ENCODE assay signal across 18 mouse cellular contexts in the genomic region with DNA sequence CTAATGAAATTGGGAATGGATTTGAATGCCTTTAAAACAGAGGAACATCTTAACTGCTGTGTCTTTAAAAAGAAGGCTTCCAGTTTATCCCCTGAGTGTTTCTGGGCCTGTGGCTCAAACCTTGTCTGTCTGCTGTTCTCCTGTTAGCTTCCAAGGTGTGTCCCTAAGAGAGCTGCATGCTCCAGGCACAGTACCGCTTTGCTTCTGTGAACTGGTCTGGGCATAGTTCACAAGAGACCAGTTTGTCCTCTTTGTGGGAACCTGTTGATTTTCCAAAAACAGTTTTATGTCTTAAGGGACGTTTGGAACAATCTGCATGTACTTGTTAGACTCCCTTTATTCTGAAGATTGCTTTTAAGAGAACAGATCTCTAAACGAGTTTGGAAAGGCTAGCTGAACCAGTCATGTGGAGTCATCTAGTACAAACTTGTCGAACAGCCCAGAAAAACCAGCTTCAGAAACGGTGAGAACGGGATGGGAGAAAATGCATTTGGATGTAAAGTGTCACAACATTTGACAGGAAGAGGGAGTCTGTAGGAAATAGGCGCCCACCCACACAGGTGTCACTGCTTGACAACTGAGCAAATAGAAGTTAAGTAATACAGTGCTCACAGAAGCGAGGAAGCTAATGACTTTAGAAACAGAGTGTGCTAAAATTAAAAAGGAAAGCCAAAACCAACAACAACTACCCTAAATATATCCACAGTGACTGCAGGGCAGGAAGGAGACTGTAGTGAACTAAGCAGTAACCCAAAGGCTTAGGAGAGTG. TPM values are rescaled to one million over a fixed set of nuclear protein-coding genes. Genes with fewer than 3 reads are reported as not detected.
DNase-seq lines count a peak whose midpoint lies in the region; ATAC-seq and TF ChIP-seq lines count a peak whose summit lies in the region.
"Had no signal": no experiment of that assay in that cellular context is flagged by ENCODE, and none has a peak within 500 bp of the region (broad histone marks: within the 10 kb centered on the region; RNA-seq: fewer than 3 reads in every experiment).

No protein-coding gene starts in this region.

- no peaks in the 10 kb centered on the region for H3K27me3 ChIP-seq in liver, embryonic 15.5 days
- no peaks in the 10 kb centered on the region for H3K27me3 ChIP-seq in CH12.LX (replicated peaks)
- H3K27me3 ChIP-seq in kidney, embryonic 16.5 days (ENCODE audit: insufficient read depth, low read length): no peaks in the 10 kb centered on the region
- H3K27me3 ChIP-seq: embryonic facial prominence, embryonic 12.5 days; liver, embryonic 13.5 days had no signal

- dilution Hi-C loops in CH12.LX (cut with MboI; ENCODE audit: extremely low pct_ligation_motif_present, extremely low pct_unique_long_range_greater_than_20kb, low sequenced_read_pairs): no loop called here

- TF ChIP-seq CTCF in CH12.LX (conservative IDR thresholded peaks at IDR 0.05 in 1 of 2, IDR thresholded peaks at IDR 0.05 in 1 of 2; ENCODE audit: low read depth in 2 of 2, low read length in 2 of 2): no peak

- peaks cover 31% of the 10 kb centered on the region for H3K36me3 ChIP-seq in liver, embryonic 15.5 days (replicated peaks)
- peaks cover 46 to 85% of the 10 kb centered on the region in 2 experiments for H3K36me3 ChIP-seq in CH12.LX (replicated peaks in 1 of 2; ENCODE audit: control insufficient read depth in 1 of 2, insufficient read depth in 1 of 2, low read length in 1 of 2)
- 0 out of 2 replicates have a peak, but pooled peaks cover 13% of the 10 kb centered on the region for H3K36me3 ChIP-seq in kidney, embryonic 16.5 days (ENCODE audit: insufficient read depth, low read length)

- DNase-seq in kidney, adult 18-20 months: peak; percentile 22
- DNase-seq in kidney, postnatal 10 days: no peak
- DNase-seq in liver (no peak), CH12.LX (ENCODE audit: extremely low read depth) (no peak)
- no peak for DNase-seq in B cell, adult 2 months
- DNase-seq in heart, adult 18-20 months: no peak
- DNase-seq: adrenal gland, adult 2 months; cerebellum, adult 11-12 months; liver, embryonic 13.5 days; midbrain, embryonic 14.5 days had no signal

- H3K4me1 ChIP-seq in liver, embryonic 15.5 days (replicated peaks): peaks cover 27% of the 10 kb centered on the region
- H3K4me1 ChIP-seq in CH12.LX (ENCODE audit: control insufficient read depth in 1 of 2, insufficient read depth in 2 of 2): peaks cover 0 to 66% of the 10 kb centered on the region in 2 experiments; a peak in 2 of 4 replicates
- peaks cover 21% of the 10 kb centered on the region for H3K4me1 ChIP-seq in kidney, embryonic 16.5 days (ENCODE audit: insufficient read depth, low read length)

- H3K4me2 ChIP-seq in liver, embryonic 15.5 days: no peak overlapping the region
- no peak overlapping the region for H3K4me2 ChIP-seq in CH12.LX (ENCODE audit: insufficient read depth, low read depth, poor library complexity, severe bottlenecking)
- no peak overlapping the region for H3K4me2 ChIP-seq in kidney, embryonic 16.5 days (replicated peaks; ENCODE audit: low read depth, low read length)
- H3K4me2 ChIP-seq: embryonic facial prominence, embryonic 12.5 days; liver, embryonic 13.5 days had no signal

- WGBS in liver, embryonic 15.5 days (ENCODE audit: insufficient replicate concordance): 54% methylated on average over 8 of the region's 8 CpGs
- WGBS in kidney, embryonic 16.5 days: 32% methylated on average over 8 of the region's 8 CpGs

- no peak overlapping the region for H3K9ac ChIP-seq in liver, embryonic 15.5 days
- no peak overlapping the region for H3K9ac ChIP-seq in CH12.LX (ENCODE audit: insufficient read depth, low read depth)
- no peak overlapping the region for H3K9ac ChIP-seq in kidney, embryonic 16.5 days (replicated peaks; ENCODE audit: low read length)
- H3K9ac ChIP-seq: embryonic facial prominence, embryonic 12.5 days; liver, embryonic 13.5 days had no signal

- no peak for TF ChIP-seq RAD21 in CH12.LX (IDR thresholded peaks at IDR 0.05; ENCODE audit: low read depth, low read length)

- H3K79me2 ChIP-seq in CH12.LX (replicated peaks; ENCODE audit: control insufficient read depth, extremely low read depth, insufficient read depth, poor library complexity, severe bottlenecking): no peaks in the 10 kb centered on the region

- no peak for TF ChIP-seq POLR2A in CH12.LX (IDR thresholded peaks at IDR 0.05; ENCODE audit: low read depth, low read length)

- H3K9me3 ChIP-seq in liver, embryonic 15.5 days (replicated peaks): no peaks in the 10 kb centered on the region
- no peaks in the 10 kb centered on the region for H3K9me3 ChIP-seq in CH12.LX (replicated peaks; ENCODE audit: low read length)
- H3K9me3 ChIP-seq in kidney, embryonic 16.5 days (ENCODE audit: low read length): no peaks in the 10 kb centered on the region
- H3K9me3 ChIP-seq: embryonic facial prominence, embryonic 12.5 days; G1E; liver, embryonic 13.5 days had no signal

- no peak for ATAC-seq in liver, embryonic 15.5 days (ENCODE audit: insufficient read depth)
- ATAC-seq in kidney, embryonic 16.5 days (ENCODE audit: low FRiP score, low TSS enrichment): no peak
- ATAC-seq: forebrain, embryonic 16.5 days; inflammation-experienced regulatory T-cells, adult 6 months had no signal

- no peak overlapping the region for H3K4me3 ChIP-seq in liver, embryonic 15.5 days (replicated peaks)
- no peak overlapping the region for H3K4me3 ChIP-seq in CH12.LX (replicated peaks in 1 of 3; ENCODE audit: low read depth in 2 of 3, low read length in 2 of 3, poor library complexity in 1 of 3)
- no peak overlapping the region for H3K4me3 ChIP-seq in kidney, embryonic 16.5 days (ENCODE audit: low read length)
- H3K4me3 ChIP-seq: embryonic facial prominence, embryonic 12.5 days; left cerebral cortex, adult 2 months; liver, embryonic 13.5 days had no signal

- in situ Hi-C loops in CH12.LX (cut with MboI; ENCODE audit: low pct_ligation_motif_present, low pct_unique_long_range_greater_than_20kb, low sequenced_read_pairs): no loop called here

- peak overlapping the region; percentile 3; the same call in 1 of the 2 replicates for H3K27ac ChIP-seq in liver, embryonic 15.5 days (replicated peaks)
- no peak overlapping the region for H3K27ac ChIP-seq in CH12.LX (ENCODE audit: insufficient read depth, low read depth)
- H3K27ac ChIP-seq in kidney, embryonic 16.5 days (ENCODE audit: low read length): peak overlapping the region; percentile 26
- H3K27ac ChIP-seq: embryonic facial prominence, embryonic 12.5 days; left cerebral cortex, adult 2 months; liver, embryonic 13.5 days; macrophage had no signal

- TF ChIP-seq EP300 in CH12.LX (IDR thresholded peaks at IDR 0.05; ENCODE audit: low read length): no peak

TF ChIP-seq in CH12.LX, 34 proteins besides CTCF, POLR2A, EP300 and RAD21:
- TF ChIP-seq MEF2A (IDR thresholded peaks at IDR 0.05; ENCODE audit: borderline replicate concordance, low read depth, low read length) (peak; percentile 59), MXI1 (IDR thresholded peaks at IDR 0.05; ENCODE audit: low read depth, low read length) (no peak)

RNA-seq across cellular contexts. Expression of a gene that starts 11.8 kb away (rescaled TPM):
- polyA plus RNA-seq in liver, embryonic 15.5 days (2015; fragmentation: Nextera tagmentation; extraction: Ambion mirVana): 105 and 116 TPM in 2 replicates
- total RNA-seq in CH12.LX (2012; rRNA removed) (33.2 and 50.3 TPM in 2 replicates), CH12.LX (2014; rRNA removed) (30.1 and 49.7 TPM in 2 replicates)
- 133 and 135 TPM in 2 replicates for polyA plus RNA-seq in CH12.LX (2012; ENCODE audit: insufficient read length, low read depth)
- 99.9 and 111 TPM in 2 replicates for polyA plus RNA-seq in kidney, embryonic 16.5 days (2015; fragmentation: Nextera tagmentation; extraction: Ambion mirVana)
- 10 to 100 TPM in 1 of 2 experiments, 1 to 10 TPM in 1; 7.1 to 15.3 TPM for total RNA-seq in heart, adult 18-20 months (2021)
